Mouse (Mus musculus) neutrophil, adult 5-6 weeks (primary cell): ENCODE results near the gene Cnot4. TPM values are rescaled to one million over a fixed set of nuclear protein-coding genes. Genes with fewer than 3 reads are reported as not detected.

ENCODE experiments used
- ATAC-seq: fragments of 151-379, 151-347 bp; 2 replicates; pipeline ENCODE4 v1.8.0; 2017; ENCODE audit warnings: mild to moderate bottlenecking, moderate TSS enrichment; ENCODE audit not compliant: insufficient number of reproducible peaks, poor library complexity, low FRiP score, severe bottlenecking; ENCODE audit errors: extremely low read depth
- total RNA-seq: library from RNA; stranded (forward); fragments of 200-1000 nt; gene quantifications from 2 replicates; pipeline ENCODE4 v1.2.3, GENCODE M21; 2017

Cnot4 gene
- total RNA-seq, 1 experiment from 2014 or later: 57.0 TPM

DNA sequence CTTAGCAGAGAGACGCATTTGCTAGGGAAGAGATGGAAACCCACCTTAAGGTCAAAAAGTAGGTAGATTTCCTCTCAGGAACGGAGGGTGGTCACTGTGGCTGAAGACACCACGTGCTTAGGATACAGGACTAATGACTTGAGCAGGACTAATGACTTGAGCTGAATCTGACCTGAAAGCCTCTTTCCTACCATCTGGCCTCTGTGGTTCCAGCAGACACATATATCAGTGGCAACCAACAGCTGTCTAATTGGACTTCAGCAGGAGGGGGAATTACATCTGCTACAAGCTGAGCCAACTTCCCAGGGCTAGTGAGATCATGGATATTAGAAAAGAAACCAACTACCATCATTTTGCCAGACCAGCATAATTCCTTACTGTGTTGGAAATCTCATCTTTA lies 154.2 kb downstream of the Cnot4 start:
- ATAC-seq: no peak

Other genes with a start within 250 kb of the Cnot4 start
- 32.7 and 34.8 TPM in 2 replicates for gene Wdr91, start 222.8 kb downstream of the Cnot4 start, total RNA-seq
- not detected in 2 replicates for gene Stra8, start 213.6 kb downstream of the Cnot4 start, total RNA-seq
- gene Slc23a4, start 145.3 kb downstream of the Cnot4 start, total RNA-seq: 0.23 and 0.61 TPM in 2 replicates
- gene Nup205, start 43.7 kb upstream of the Cnot4 start, total RNA-seq: 22.3 and 29.1 TPM in 2 replicates
- gene Slc13a4, start 174.4 kb upstream of the Cnot4 start, total RNA-seq: 0.25 TPM in 1 of 2 replicates, not detected in the other
- not detected in 2 replicates for gene Fam180a, start 192.4 kb upstream of the Cnot4 start, total RNA-seq